Mouse (Mus musculus): ENCODE data around the gene Itgb4. TPM values are rescaled to one million over a fixed set of nuclear protein-coding genes. Genes with fewer than 3 reads are reported as not detected.

The Itgb4 gene
- polyA plus RNA-seq (2016; fragmentation: Nextera tagmentation; extraction: Ambion mirVana): 0.67 and 1.1 TPM in 2 replicates

- Histone ChIP-seq H3K9me3 (no peaks in the 10 kb centered on the region), H3K4me1 (peaks cover 28% of the 10 kb centered on the region), H3K4me3 (peak within 1 kb of the TSS; percentile 70), H3K27ac (peak within 1 kb of the TSS; percentile 66), H3K27me3 (ENCODE audit: insufficient read depth, poor library complexity, severe bottlenecking) (peaks cover 65% of the 10 kb centered on the region), H3K36me3 (no peaks in the 10 kb centered on the region)
- 9% methylated on average over 58 of the region's 58 CpGs for WGBS
- no peak for DNase-seq (ENCODE audit: low spot score)
Measured at GRCm38 (mm10) chr11:115974309-115975082, at the start of gene Itgb4. Gene Itgb4 (plus strand): TSS chr11:115974709.

GRCm38 (mm10) chr11:115929031-115929430, 45.5 kb upstream of the Itgb4 start:
- no peak overlapping the region for H3K4me3 ChIP-seq
- 89% methylated on average over 8 of the region's 8 CpGs for WGBS
- peaks cover 41% of the 10 kb centered on the region for H3K36me3 ChIP-seq
- DNase-seq (ENCODE audit: low spot score): no peak
- H3K4me1 ChIP-seq: peaks cover 11% of the 10 kb centered on the region
- no peaks in the 10 kb centered on the region for H3K9me3 ChIP-seq
- no peak overlapping the region for H3K27ac ChIP-seq
- no peaks in the 10 kb centered on the region for H3K27me3 ChIP-seq (ENCODE audit: insufficient read depth, poor library complexity, severe bottlenecking)

- peaks cover 19% of the 10 kb centered on the region for H3K4me1 ChIP-seq
Measured at GRCm38 (mm10) chr11:115929818-115930217, 44.7 kb upstream of the Itgb4 start.

GRCm38 (mm10) chr11:115931235-115931634, 43.3 kb upstream of the Itgb4 start:
- H3K27me3 ChIP-seq (ENCODE audit: insufficient read depth, poor library complexity, severe bottlenecking): no peaks in the 10 kb centered on the region
- no peak overlapping the region for H3K27ac ChIP-seq
- H3K4me3 ChIP-seq: no peak overlapping the region
- no peak for DNase-seq (ENCODE audit: low spot score)
- H3K9me3 ChIP-seq: no peaks in the 10 kb centered on the region
- 61% methylated on average over 3 of the region's 3 CpGs for WGBS
- peaks cover 20% of the 10 kb centered on the region for H3K4me1 ChIP-seq
- H3K36me3 ChIP-seq: peaks cover 37% of the 10 kb centered on the region

More at GRCm38 (mm10) chr11:115929818-115930217, 44.7 kb upstream of the Itgb4 start:
- no peaks in the 10 kb centered on the region for H3K9me3 ChIP-seq
- H3K27me3 ChIP-seq (ENCODE audit: insufficient read depth, poor library complexity, severe bottlenecking): no peaks in the 10 kb centered on the region
- H3K27ac ChIP-seq: no peak overlapping the region
- H3K36me3 ChIP-seq: peaks cover 33% of the 10 kb centered on the region
- no peak overlapping the region for H3K4me3 ChIP-seq
- 75% methylated on average over 3 of the region's 3 CpGs for WGBS
- no peak for DNase-seq (ENCODE audit: low spot score)

GRCm38 (mm10) chr11:115933108-115933746, 41.3 kb upstream of the Itgb4 start, which contains the start of the genes Sap30bp and Recql5:
Gene Sap30bp (plus strand): TSS chr11:115933282.
Gene Recql5 (minus strand): TSS chr11:115933477.
- H3K27ac ChIP-seq: peak within 1 kb of the TSS; percentile 88

GRCm38 (mm10) chr11:115933747-115934110, 40.8 kb upstream of the Itgb4 start:
- DNase-seq (ENCODE audit: low spot score): no peak
- H3K9me3 ChIP-seq: no peaks in the 10 kb centered on the region
- WGBS: under 1% methylated on average over 16 of the region's 16 CpGs
- H3K36me3 ChIP-seq: peaks cover 41% of the 10 kb centered on the region
- peak overlapping the region; percentile 95 for H3K4me3 ChIP-seq
- no peaks in the 10 kb centered on the region for H3K27me3 ChIP-seq (ENCODE audit: insufficient read depth, poor library complexity, severe bottlenecking)
- H3K4me1 ChIP-seq: peaks cover 20% of the 10 kb centered on the region
- H3K27ac ChIP-seq: peak overlapping the region; percentile 88

More at GRCm38 (mm10) chr11:115933108-115933746, 41.3 kb upstream of the Itgb4 start, which contains the start of the genes Sap30bp and Recql5:
- H3K36me3 ChIP-seq: peaks cover 41% of the 10 kb centered on the region
- no peaks in the 10 kb centered on the region for H3K9me3 ChIP-seq
- WGBS: under 1% methylated on average over 28 of the region's 28 CpGs
- H3K4me3 ChIP-seq: peak within 1 kb of the TSS; percentile 95
- peaks cover 20% of the 10 kb centered on the region for H3K4me1 ChIP-seq
- no peaks in the 10 kb centered on the region for H3K27me3 ChIP-seq (ENCODE audit: insufficient read depth, poor library complexity, severe bottlenecking)
- peak; percentile 99 for DNase-seq (ENCODE audit: low spot score)

GRCm38 (mm10) chr11:115939690-115940329, 34.7 kb upstream of the Itgb4 start:
- no peak overlapping the region for H3K27ac ChIP-seq
- H3K4me1 ChIP-seq: peaks cover 1% of the 10 kb centered on the region; the same call in 1 of the 2 replicates
- no peak for DNase-seq (ENCODE audit: low spot score)
- H3K9me3 ChIP-seq: no peaks in the 10 kb centered on the region
- no peaks in the 10 kb centered on the region for H3K27me3 ChIP-seq (ENCODE audit: insufficient read depth, poor library complexity, severe bottlenecking)
- H3K4me3 ChIP-seq: no peak overlapping the region
- 37% methylated on average over 6 of the region's 6 CpGs for WGBS
- H3K36me3 ChIP-seq: peaks cover 89% of the 10 kb centered on the region

- H3K36me3 ChIP-seq: peaks cover 94% of the 10 kb centered on the region
- no peak overlapping the region for H3K4me3 ChIP-seq
- no peaks in the 10 kb centered on the region for H3K9me3 ChIP-seq
- no peak overlapping the region for H3K27ac ChIP-seq
- no peaks in the 10 kb centered on the region for H3K4me1 ChIP-seq
- 84% methylated on average over 7 of the region's 7 CpGs for WGBS
- DNase-seq (ENCODE audit: low spot score): no peak
- H3K27me3 ChIP-seq (ENCODE audit: insufficient read depth, poor library complexity, severe bottlenecking): no peaks in the 10 kb centered on the region
Measured at GRCm38 (mm10) chr11:115941980-115942379, 32.5 kb upstream of the Itgb4 start.

- no peaks in the 10 kb centered on the region for H3K9me3 ChIP-seq
- H3K27ac ChIP-seq: no peak overlapping the region
- H3K4me3 ChIP-seq: no peak overlapping the region
- 86% methylated on average over 8 of the region's 8 CpGs for WGBS
- peaks cover 97% of the 10 kb centered on the region for H3K36me3 ChIP-seq
- no peaks in the 10 kb centered on the region for H3K4me1 ChIP-seq
- H3K27me3 ChIP-seq (ENCODE audit: insufficient read depth, poor library complexity, severe bottlenecking): no peaks in the 10 kb centered on the region
- DNase-seq (ENCODE audit: low spot score): no peak
Measured at GRCm38 (mm10) chr11:115945247-115945646, 29.3 kb upstream of the Itgb4 start.

GRCm38 (mm10) chr11:115946221-115946828, 28.2 kb upstream of the Itgb4 start:
- Histone ChIP-seq H3K9me3 (no peaks in the 10 kb centered on the region), H3K4me1 (no peaks in the 10 kb centered on the region), H3K27ac (no peak overlapping the region), H3K36me3 (peaks cover 97% of the 10 kb centered on the region), H3K4me3 (no peak overlapping the region), H3K27me3 (ENCODE audit: insufficient read depth, poor library complexity, severe bottlenecking) (no peaks in the 10 kb centered on the region)
- DNase-seq (ENCODE audit: low spot score): no peak
- WGBS: 88% methylated on average over 9 of the region's 9 CpGs

- Histone ChIP-seq H3K27ac (no peak overlapping the region), H3K4me3 (no peak overlapping the region), H3K4me1 (no peaks in the 10 kb centered on the region), H3K36me3 (peaks cover 98% of the 10 kb centered on the region), H3K27me3 (ENCODE audit: insufficient read depth, poor library complexity, severe bottlenecking) (no peaks in the 10 kb centered on the region), H3K9me3 (no peaks in the 10 kb centered on the region)
- no peak for DNase-seq (ENCODE audit: low spot score)
- WGBS: 90% methylated on average over 9 of the region's 9 CpGs
Measured at GRCm38 (mm10) chr11:115948316-115948715, 26.2 kb upstream of the Itgb4 start.

GRCm38 (mm10) chr11:115950719-115951118, 23.8 kb upstream of the Itgb4 start:
- no peak overlapping the region for H3K27ac ChIP-seq
- no peaks in the 10 kb centered on the region for H3K27me3 ChIP-seq (ENCODE audit: insufficient read depth, poor library complexity, severe bottlenecking)
- 94% methylated on average over 2 of the region's 2 CpGs for WGBS
- H3K4me1 ChIP-seq: no peaks in the 10 kb centered on the region
- no peak overlapping the region for H3K4me3 ChIP-seq
- DNase-seq (ENCODE audit: low spot score): no peak
- H3K36me3 ChIP-seq: peaks cover 98% of the 10 kb centered on the region
- H3K9me3 ChIP-seq: no peaks in the 10 kb centered on the region

Measured in heart, embryonic 10.5 days (tissue).